Mouse (Mus musculus): ENCODE data around the gene Jmjd7. TPM values are rescaled to one million over a fixed set of nuclear protein-coding genes. Genes with fewer than 3 reads are reported as not detected.

The Jmjd7 gene
- 10 to 100 TPM; 10.8 to 11.4 TPM for total RNA-seq (2021)

DNA sequence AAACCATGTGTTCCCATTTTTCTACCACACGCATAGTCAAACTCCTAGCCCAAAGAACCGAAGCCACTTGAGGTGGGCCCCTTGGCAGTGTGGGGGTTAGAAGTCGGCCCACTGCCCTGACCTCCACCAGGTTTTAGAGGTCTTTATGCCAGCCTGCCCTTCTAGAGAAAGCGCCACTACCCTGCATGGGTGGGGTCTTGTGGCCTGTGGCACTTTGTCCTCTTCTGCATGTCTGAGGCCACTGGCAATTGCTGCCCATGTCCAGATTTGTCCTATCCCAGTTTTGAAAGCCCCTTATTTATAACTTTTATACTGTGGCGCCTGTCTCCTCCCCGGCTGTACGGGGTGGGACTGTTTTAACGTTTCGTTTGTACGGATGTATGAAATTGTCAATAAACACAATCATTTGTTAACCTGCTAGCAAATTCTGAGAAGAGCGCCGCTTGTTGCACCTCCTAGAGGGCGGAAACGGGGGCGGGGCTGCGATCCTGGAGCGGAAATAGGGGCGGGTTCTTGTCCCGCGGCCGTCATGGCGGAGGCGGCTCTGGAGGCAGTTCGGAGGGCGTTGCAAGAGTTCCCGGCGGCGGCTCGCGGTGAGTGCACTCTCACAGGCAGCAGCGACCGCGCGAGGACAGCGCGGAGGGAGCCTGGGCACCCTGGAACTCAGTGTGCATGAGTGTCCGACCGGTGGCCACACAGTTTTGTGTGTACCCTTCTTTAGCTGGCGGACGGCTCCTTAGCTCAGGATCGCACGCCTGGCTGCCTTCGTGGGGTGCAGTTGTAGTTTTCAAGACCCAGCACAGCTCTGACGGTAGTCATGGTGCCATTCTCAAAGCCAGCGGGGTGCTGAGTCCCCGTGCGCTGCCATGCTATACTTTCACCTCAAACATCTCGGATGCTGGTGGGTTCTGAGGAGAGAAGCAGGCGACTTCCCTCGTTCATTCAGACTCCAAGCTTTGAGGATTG lies at the start of gene Jmjd7, which contains the start of gene Gm28042:
TSS of gene Jmjd7 (plus strand) at position 500 of the 966 bp plus-strand sequence.
TSS of gene Gm28042 (plus strand) at position 510 of the 966 bp plus-strand sequence.
- intact Hi-C loops (cut with DNase I): no loop called here

DNA sequence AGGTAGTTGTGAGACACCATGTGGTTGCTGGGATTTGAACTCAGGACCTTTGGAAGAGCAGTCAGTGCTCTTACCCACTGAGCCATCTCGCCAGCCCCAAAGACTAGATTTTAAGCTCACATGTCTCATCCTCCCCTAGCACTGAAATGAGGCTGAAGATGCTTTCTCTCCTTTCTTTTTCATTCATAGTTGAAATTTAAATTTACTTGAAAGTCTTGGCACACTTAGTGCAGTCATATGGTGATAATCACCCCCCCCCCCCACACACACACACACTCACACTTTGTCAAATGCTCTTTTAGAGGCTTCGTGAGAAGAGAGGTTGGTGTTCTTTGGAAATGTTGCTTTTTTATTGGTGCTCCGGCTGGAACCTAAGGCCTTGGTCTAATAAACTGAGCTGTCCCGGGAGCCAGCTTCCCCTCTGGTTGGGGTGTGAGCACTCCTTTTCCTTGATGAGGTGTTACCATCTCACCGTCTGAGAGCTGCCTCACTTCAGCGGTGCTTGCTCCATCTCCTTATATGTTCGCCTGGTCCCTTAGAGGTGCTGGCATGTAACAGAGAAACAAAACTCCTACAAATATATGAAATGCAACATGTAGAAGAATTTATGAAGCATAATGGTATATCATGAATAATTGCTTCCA lies 46.8 kb upstream of the Jmjd7 start:
- intact Hi-C loops (cut with DNase I): no loop called here
- DNase-seq: no peak

More for the DNA sequence above, at the start of gene Jmjd7, which contains the start of gene Gm28042:
- peak; percentile 95 to 96 for DNase-seq

DNA sequence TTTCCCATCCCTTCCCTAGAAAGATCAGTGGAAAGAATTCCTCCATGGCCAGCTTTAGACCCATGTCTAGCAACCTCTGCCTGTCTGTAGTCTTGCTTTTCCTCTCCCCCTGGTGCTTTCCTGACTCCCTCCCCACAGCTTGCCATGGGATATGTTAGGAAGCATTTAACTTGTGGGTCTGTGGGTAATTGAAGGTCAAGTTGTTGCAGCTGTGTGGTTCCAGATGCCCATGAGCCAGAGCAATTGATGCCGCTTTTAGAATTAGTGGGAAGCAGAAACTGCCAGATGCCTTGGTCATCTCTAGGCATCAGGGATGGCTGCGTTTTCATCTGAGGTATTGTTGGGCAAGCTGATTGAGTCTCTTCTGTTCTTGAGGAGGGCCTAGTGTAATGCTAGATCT lies 45.7 kb upstream of the Jmjd7 start:
- intact Hi-C loops (cut with DNase I): no loop called here
- DNase-seq: no peak

DNA sequence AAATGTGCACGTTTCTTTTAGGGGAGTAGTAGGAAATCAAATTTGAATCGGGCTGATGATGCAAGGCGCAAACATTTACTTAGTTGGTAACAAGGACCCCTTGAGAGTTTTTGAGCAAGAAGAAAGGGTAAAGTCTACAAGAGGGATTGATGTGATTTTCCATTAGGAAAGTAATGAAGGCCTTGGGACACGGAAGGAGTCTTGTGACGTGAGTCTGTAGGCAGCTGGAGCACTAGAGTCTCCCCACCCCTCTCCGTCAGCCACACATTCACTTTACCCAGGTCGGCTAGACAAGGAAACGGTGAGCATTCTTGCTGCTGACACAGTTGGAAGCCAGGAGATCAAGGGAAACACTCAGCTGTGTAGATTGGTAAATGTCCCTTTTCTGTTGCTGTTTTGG lies 41.4 kb upstream of the Jmjd7 start:
- no peak for DNase-seq
- intact Hi-C loops (cut with DNase I): no loop called here

DNA sequence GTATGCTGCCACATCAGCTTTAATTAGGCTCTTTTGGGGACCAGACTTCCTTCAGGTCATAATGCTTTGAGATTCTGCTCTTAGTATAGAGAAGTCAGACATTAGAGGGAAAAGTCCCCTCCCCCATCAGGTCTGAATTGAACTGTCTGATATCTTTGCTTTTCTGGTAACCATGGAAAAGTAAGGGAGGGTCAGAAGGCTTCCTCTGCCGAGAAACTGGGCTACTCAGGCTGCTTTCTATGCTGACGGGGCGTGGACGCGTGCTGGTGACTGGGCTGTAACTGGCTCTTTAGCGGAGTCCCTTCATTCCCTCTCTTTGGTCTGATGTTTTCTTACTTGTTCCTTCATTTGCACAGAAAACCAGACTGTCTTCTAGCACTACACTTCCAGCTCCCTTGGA lies 40.9 kb upstream of the Jmjd7 start:
- DNase-seq: no peak
- intact Hi-C loops (cut with DNase I): no loop called here

DNA sequence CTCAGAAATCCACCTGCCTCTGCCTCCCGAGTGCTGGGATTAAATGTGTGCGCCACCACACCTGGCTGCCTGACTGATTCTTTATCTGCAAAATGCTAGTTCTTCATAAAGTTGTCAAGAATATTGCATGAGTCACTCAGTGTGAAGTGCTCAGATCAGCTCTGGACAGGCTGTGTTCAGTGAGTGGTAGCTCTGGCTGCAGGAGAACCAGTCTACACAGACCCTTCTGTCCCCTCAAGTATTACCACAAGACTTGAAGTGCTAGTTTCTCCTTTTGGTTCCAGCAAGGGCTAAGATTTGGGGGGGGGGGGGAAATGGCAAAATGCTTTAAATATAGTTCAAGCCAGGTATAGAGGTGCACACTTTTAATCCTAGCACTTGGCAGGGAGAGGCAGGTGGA lies 39.8 kb upstream of the Jmjd7 start:
- intact Hi-C loops (cut with DNase I): no loop called here
- DNase-seq: no peak

DNA sequence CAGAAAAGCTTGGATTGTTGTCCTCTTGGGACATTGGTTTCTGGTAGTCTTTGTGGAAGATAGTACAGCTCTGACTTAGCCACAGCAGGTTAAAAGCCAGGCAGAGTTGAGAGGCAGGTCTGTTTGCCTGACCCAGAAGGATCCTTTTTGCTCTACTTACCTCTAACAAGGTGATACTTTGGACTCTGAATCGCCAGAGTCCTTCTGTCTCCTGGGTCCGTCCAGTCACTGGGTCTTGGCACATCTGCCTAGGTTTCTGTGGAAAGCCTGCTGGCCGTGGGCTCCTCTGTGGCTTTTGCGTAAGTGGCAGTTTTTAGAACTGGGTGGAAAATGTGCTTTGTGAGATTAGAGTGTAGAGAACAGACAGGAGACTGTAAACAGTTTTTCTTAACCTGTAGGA lies 38.3 kb upstream of the Jmjd7 start:
- DNase-seq: no peak
- intact Hi-C loops (cut with DNase I): no loop called here

DNA sequence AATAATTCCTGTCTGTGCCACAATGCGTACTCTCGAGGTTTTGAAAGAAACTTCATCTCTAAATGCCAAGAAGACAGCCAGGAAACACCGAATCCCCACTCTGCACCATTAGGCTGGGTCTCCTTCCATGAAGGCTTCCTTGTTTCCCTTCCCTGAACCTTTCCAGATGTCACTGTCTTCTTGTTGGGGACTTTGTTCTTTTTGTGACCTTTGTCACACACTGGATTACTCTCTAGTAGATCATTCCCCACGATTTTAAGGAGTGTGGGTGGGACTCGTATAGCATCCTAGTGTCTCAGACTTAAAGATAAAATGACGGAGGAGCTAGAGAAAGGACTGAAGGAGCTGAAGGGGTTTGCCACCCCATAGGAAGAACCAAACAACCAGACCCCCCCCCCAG lies 36.4 kb upstream of the Jmjd7 start:
- no peak for DNase-seq
- intact Hi-C loops (cut with DNase I): no loop called here

DNA sequence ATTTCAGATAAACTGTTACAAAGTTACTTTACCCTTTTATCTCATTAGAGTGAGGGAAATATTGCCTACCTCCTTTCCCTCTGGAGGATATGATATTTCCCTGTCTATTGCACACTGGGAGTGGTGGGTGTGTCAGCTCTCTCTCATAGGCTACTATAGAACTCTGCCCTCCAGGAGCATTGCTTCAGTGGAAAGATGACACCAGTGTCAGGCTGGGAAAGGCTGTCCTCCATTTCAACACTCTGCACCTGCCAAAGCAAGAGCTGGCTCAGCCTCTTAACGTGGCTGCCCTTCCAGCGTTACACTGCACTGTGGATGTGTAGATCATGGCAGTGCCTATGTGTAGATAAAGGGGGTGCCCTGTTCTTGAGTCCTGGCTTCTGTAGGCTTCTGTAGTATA lies 34.9 kb upstream of the Jmjd7 start:
- intact Hi-C loops (cut with DNase I): no loop called here
- DNase-seq: no peak

DNA sequence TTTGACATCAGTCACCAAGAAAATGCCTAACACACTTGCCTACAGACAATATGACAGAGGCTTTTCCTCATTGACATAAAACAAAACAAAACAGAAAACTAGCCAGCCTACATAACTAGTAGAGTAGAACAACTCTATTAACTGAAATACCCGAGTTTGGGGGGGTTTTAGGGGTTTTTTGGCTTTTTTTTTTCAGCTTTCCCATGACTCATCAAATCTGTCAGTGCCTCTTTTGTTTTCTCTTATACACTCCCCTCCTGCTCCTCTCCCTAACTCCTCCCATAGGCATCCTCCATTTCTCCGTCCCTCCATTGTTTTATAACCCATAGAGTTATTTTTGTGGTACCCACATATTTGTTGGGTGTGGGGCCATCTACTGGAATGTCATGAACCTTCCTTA lies 33.8 kb upstream of the Jmjd7 start:
- intact Hi-C loops (cut with DNase I): no loop called here
- no peak for DNase-seq

DNA sequence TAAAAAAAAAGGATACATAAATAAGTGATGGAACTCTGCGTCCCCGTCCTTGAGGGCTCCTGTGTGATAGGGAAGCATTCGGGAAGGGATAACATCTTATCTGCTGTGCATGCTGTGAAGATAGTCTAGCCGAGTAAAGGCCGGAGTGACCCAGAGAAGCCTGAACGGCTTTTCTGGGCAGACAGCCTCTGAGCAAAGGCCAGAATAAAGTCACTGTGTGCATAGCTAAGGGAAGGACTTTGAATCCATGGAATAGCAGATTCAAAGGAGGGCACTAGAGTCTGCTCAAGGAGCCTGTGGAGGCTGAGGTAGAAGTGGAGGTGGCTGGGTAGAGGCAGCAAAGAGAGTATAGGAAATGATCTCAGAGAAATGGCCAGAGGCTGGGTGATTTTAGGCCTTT lies 32.4 kb upstream of the Jmjd7 start:
- intact Hi-C loops (cut with DNase I): loop anchor here (2.0 kb wide), 1 partner anchor 22 kb away; the partner anchor contains the start of gene Mapkbp1

DNA sequence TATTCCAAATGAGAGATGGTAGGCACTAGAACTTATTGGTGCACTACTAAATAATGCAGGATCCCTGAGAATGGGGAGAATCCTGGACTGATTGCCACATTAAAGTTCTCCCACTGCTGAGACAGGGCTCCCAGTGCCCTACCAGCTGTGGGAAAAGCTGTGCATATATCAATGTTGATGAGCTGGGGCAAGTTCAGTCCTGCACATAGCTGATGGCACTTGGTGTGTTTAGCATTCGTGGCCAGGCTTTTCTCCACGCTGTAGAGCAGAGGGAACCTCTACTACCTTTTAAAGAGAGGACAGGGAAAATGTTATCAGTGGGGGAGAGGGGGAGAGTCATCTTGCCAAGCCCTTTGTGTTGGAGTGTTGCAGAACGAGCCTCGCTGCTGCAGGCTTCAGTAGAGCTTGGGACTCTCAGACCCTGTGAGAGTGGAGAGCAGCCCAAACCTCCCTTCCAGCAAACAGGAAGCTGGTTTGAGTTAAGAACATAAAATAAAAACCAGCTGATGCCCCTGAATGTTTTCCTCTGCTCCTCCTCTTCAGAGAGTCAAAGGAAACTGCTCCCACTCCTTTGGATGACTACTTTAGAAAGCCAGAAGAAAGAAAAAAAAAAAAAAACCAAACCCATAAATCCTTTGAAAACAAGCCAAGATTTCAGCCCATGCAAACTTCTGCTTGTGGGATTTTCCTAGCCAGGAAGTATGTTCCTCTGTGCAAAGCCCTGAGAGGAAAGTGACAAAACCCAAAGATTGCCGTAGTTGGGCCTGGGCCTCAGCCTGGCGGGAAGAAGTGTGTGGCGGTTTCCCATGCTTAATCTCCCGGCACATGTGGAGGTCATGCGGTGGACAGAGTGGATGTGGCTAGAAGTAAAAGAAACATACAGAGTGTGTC lies 31.6 kb upstream of the Jmjd7 start:
- DNase-seq: peak; percentile 55 to 56
- intact Hi-C loops (cut with DNase I): loop anchor here (2.0 kb wide), 1 partner anchor 23 kb away; the partner anchor contains the start of gene Mapkbp1

More for the DNA sequence above, 32.4 kb upstream of the Jmjd7 start:
- DNase-seq: no peak

DNA sequence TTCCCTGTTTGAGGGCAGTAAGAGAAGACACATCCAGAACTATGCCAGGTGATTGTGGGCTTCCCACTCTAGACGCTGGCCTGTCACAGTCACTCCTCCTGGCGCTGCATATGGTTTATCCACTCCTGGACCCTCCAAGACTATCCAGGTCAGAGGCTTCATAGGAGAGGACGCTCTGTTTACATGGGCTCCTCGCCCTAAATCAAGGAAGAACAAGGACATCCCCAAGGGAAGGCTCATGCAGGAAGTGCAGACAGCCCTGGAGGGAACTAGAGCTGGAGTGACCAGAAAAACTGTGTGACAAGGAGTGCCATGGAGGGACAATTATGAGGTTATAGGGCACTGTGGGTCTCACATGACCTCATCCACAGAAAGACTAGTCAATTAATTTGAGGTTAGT lies 29.9 kb upstream of the Jmjd7 start:
- intact Hi-C loops (cut with DNase I): no loop called here
- DNase-seq: no peak

DNA sequence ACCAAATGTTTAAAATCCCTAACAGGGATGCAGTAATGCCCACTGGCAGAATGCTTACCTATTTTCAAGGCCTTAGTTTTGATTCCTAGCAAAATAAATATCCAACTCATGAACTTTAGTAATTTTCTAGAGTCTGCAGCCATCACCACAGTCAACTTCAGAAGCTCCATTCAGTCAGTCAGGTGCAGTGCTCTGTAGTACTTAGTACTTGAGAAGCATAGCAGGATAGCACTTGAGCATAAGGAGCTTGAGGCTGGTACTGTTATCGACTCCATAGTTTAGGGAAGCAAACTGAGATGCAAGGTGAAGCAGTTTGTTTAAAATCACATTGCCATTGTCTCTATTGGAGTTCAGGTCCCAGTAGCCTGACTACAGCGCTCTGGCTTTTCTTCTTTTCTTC lies 27.6 kb upstream of the Jmjd7 start:
- intact Hi-C loops (cut with DNase I): no loop called here
- no peak for DNase-seq

DNA sequence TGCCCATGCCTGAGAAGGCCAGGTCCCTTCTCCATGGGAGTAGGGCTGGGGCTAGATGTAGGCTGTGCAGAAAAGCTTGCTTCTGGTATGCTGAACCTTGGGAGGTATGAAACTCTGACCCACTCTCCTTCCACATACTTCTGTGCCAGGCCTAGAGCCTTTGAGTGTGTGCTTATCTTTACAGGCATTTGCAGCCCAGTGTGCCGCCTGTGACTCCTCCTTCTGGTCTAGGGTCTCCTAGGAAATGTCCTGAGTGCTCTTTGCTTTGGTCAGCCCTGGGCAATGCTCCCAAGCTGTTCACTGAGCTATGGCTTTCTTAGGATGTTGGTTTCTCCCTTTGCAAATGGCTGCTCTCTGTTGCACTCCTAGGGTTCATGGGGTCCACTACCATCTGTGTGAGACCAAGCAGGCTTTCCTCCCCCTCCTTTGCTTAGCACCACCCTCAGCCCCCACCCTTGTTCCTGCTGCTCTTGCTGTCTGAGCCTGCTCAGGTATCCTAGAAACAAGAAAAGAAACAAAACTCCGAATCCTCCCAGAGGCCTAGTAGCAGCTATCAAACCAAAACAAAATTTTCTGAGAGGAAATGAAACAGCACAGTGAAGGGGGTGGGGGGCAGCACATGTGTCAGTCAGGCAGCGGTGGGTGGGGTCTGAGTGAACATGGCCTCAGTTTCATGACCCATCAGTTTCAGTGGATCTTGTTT lies 26.2 kb upstream of the Jmjd7 start:
- no peak for DNase-seq
- intact Hi-C loops (cut with DNase I): no loop called here

DNA sequence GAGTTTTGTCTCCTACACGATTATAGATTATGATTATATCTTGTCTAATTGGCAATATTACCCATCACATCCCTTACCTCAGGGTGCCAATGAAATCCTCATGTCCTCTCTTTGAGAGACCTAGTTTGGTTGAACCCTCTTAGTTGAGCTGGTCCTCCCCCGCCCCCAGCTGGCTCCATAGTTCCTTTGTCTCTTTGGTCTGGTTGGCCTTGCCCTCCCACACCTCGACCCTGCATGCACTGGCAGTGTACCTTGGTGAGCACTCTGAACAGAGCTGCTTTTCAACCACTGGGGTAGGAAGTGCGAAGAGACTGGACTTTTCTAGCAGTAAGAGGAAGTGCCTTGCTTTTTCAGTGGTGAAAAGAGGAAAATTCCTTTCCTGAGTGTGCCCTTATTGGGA lies 25.3 kb upstream of the Jmjd7 start:
- no peak for DNase-seq
- intact Hi-C loops (cut with DNase I): no loop called here

DNA sequence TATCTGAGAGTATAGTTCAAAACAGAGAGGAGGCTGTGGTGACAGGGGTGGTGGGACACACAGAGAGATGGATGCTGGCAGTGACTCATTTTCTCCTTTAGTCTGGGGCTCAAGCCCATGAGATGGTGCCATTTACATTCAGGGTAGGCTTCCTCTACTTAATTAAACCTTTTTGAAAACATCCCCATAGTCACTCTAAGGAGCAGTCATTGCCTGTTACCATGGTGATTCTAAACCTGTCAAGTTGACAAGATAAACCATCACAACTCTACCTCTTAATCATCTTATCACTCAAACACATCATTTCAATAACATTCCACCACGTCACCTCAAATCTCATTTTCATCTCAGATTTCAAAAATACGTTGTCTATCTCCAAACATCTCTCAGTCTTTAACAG lies 23.3 kb upstream of the Jmjd7 start:
- DNase-seq: no peak
- intact Hi-C loops (cut with DNase I): no loop called here

DNA sequence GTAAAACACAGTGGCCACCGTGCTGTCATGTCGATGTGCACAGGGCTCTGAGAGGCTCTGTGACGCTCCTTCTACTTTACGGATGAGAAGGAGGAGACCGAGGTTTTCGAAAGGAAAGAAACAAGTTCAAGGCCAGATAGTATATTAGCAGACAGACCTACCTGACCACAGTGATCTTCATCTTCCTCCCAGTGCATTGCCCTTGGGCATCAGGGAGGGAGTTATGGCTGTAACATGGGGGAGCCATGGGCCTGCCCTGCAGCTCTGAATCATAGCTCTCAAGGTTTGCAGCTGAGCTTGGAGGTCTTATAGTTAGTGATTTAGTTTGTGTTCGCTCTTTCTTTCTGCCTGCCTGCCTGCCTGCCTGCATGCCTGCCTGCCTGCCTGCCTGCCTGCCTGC lies 20.6 kb upstream of the Jmjd7 start:
- intact Hi-C loops (cut with DNase I): no loop called here
- DNase-seq: no peak

DNA sequence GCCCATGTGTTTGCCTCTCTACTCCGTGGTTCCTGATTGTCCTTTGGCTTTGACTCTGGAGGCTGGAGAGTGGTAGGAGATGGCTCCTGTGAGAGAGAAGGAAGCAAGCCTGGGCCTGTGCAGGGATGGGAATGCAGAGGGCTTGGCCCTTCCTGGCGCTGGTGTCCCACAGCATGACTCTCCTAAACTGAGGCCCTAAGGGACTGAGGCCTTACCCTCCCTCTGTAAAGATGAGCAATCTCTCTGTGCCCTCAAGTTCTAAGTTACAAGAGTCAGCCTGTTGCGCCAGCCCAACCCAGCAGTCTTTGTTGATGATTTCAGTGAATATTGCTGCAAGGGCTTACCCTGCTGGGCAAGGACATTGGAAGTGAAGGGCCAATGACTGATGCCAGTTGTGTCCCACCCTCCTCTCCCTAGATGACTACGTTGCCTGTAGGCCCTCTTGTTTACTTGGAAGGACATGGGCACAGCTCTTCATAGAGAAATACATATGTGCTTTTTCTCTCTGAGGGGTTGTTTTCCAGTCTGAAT lies 19.5 kb upstream of the Jmjd7 start:
- no peak for DNase-seq
- intact Hi-C loops (cut with DNase I): no loop called here

DNA sequence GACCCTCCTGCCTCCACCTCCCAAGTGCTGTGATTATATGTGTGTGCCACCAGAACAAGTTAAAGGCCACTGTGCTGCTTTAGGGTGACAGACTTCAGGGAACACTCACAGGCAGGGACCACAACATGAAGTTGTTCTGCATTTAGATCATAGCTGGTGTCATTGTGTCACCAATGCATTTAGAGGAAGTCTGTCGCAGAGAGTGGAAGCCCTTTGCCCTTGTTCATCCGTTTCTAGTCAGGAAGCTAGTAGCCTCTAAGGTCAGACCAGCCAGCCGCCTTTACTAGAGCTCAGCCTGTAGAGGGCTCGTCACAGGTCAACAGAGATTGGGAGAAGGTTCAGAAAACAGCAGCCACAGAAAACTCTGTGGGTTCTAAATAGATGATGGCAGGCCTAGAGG lies 18.6 kb upstream of the Jmjd7 start:
- intact Hi-C loops (cut with DNase I): no loop called here
- no peak for DNase-seq

All from heart, postnatal 10 days (tissue).